Mouse (Mus musculus) neural tube, embryonic 11.5 days (tissue): ENCODE measurements at regions not wholly inside any gene's neighbourhood (a gene's known extent, or its start where the extent isn't known, plus 50 kb on each side); places are given as distances from the start of the nearest gene placed in this dataset.

Source experiments
- ATAC-seq: fragments of 200-750 bp; cut with Nextera tagmentation; 2 replicates; pipeline ENCODE4 v1.8.0; 2017; ENCODE audit warnings: moderate number of reproducible peaks, mild to moderate bottlenecking, moderate TSS enrichment, moderate library complexity; ENCODE audit not compliant: insufficient read depth, low FRiP score, low TSS enrichment
- DNase-seq: peaks from one replicate; pipeline ENCODE4 v3.0.0-alpha.2; 2015; ENCODE audit warnings: low spot score
- H3K27ac ChIP-seq: fragments of 300-500 bp; sonication (generic); 2 replicates; pipeline ENCODE4 v1.5.1; 2014; ENCODE audit warnings: low read depth, mild to moderate bottlenecking, low read length
- H3K27me3 ChIP-seq: fragments of 300-500 bp; sonication (generic); 2 replicates; pipeline ENCODE4 v1.6.1; 2014; ENCODE audit warnings: mild to moderate bottlenecking, low read length, mixed read lengths; ENCODE audit not compliant: control insufficient read depth, insufficient read depth
- H3K36me3 ChIP-seq: fragments of 300-500 bp; sonication (generic); 2 replicates; pipeline ENCODE4 v1.6.1; 2014; ENCODE audit warnings: mild to moderate bottlenecking, low read length, moderate library complexity, mixed read lengths; ENCODE audit not compliant: control insufficient read depth, insufficient read depth
- H3K4me1 ChIP-seq: fragments of 300-500 bp; sonication (generic); 2 replicates; pipeline ENCODE4 v1.6.1; 2014; ENCODE audit warnings: low read length, mixed read lengths; ENCODE audit not compliant: control insufficient read depth, insufficient read depth
- H3K4me2 ChIP-seq: fragments of 300-500 bp; sonication (generic); 2 replicates; pipeline ENCODE4 v1.6.1; 2014; ENCODE audit warnings: low read depth, mild to moderate bottlenecking, moderate library complexity
- H3K4me3 ChIP-seq: fragments of 300-500 bp; sonication (generic); 2 replicates; pipeline ENCODE4 v1.5.1; 2014; ENCODE audit warnings: low read depth, low read length
- H3K9ac ChIP-seq: fragments of 300-500 bp; sonication (generic); 2 replicates; pipeline ENCODE4 v1.6.1; 2014; ENCODE audit warnings: mild to moderate bottlenecking, low read length
- H3K9me3 ChIP-seq: fragments of 300-500 bp; sonication (generic); 2 replicates; pipeline ENCODE4 v1.6.1; 2016; ENCODE audit warnings: low read length; ENCODE audit not compliant: control insufficient read depth
- WGBS: fragments of 180-500 bp; shearing (Covaris S2); extraction: QIAGEN DNeasy Blood & Tissue Kit; methylation state at CpG from one replicate; pipeline ENCODE4 v1.1.7; 2014; 5-methylcytosine and 5-hydroxymethylcytosine counted together

- 37% methylated on average over 5 of the region's 5 CpGs for whole genome bisulfite sequencing
- no peaks in the 10 kb centered on the region for H3K4me1 ChIP-seq
- H3K9me3 ChIP-seq: no peaks in the 10 kb centered on the region
- H3K27ac ChIP-seq: no peak overlapping the region
- DNase-seq (no peak), ATAC-seq (0 out of 2 replicates have a peak, but pooled peaks have one; percentile 38)
- H3K27me3 ChIP-seq: no peaks in the 10 kb centered on the region
- no peaks in the 10 kb centered on the region for H3K36me3 ChIP-seq
- no peak overlapping the region for H3K9ac ChIP-seq
- H3K4me2 ChIP-seq: no peak overlapping the region
- H3K4me3 ChIP-seq: no peak overlapping the region
Observed at GRCm38 (mm10) chr7:83329809-83330412, 254.8 kb upstream of the Tmc3 start.

GRCm38 (mm10) chr7:83347103-83347754, 237.5 kb upstream of the Tmc3 start:
- no peak overlapping the region for H3K4me2 ChIP-seq
- ATAC-seq (no peak), DNase-seq (no peak)
- no peak overlapping the region for H3K4me3 ChIP-seq
- no peaks in the 10 kb centered on the region for H3K4me1 ChIP-seq
- no peak overlapping the region for H3K27ac ChIP-seq
- H3K9ac ChIP-seq: no peak overlapping the region
- no peaks in the 10 kb centered on the region for H3K27me3 ChIP-seq
- no peaks in the 10 kb centered on the region for H3K36me3 ChIP-seq
- 71% methylated on average over 5 of the region's 5 CpGs for WGBS
- no peaks in the 10 kb centered on the region for H3K9me3 ChIP-seq

GRCm38 (mm10) chr7:83369191-83369590, 215.5 kb upstream of the Tmc3 start:
- H3K27me3 ChIP-seq: no peaks in the 10 kb centered on the region
- H3K9me3 ChIP-seq: no peaks in the 10 kb centered on the region
- ATAC-seq: no peak
- 84% methylated on average over 3 of the region's 3 CpGs for WGBS
- no peak overlapping the region for H3K9ac ChIP-seq
- no peak for DNase-seq
- H3K36me3 ChIP-seq: no peaks in the 10 kb centered on the region
- no peak overlapping the region for H3K4me2 ChIP-seq
- no peak overlapping the region for H3K27ac ChIP-seq
- no peaks in the 10 kb centered on the region for H3K4me1 ChIP-seq
- no peak overlapping the region for H3K4me3 ChIP-seq

DNA sequence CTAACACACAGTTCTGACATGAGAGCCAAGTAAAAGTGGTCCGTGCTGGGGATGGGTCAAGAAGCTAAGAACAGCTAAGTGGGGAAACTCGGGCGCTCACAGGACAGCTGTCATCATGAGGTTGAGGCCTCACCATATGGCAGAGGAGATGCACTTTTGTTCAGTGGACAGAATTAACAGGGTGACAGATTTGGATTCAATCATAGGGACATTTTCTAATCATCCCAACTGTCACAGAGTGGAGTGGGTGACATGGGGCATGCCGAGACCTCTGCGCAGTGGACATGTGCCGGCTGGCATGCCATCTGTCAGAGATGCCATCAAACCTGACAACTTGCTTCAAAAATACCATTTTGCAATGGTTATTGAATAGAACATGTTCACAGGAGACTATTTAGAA, 215.1 kb upstream of the Tmc3 start:
- H3K4me2 ChIP-seq: no peak overlapping the region
- H3K27me3 ChIP-seq: no peaks in the 10 kb centered on the region
- no peaks in the 10 kb centered on the region for H3K4me1 ChIP-seq
- H3K27ac ChIP-seq: no peak overlapping the region
- 83% methylated on average over 6 of the region's 6 CpGs for WGBS
- no peak for DNase-seq
- H3K9ac ChIP-seq: no peak overlapping the region
- H3K36me3 ChIP-seq: no peaks in the 10 kb centered on the region
- no peak for ATAC-seq
- no peaks in the 10 kb centered on the region for H3K9me3 ChIP-seq
- no peak overlapping the region for H3K4me3 ChIP-seq

DNA sequence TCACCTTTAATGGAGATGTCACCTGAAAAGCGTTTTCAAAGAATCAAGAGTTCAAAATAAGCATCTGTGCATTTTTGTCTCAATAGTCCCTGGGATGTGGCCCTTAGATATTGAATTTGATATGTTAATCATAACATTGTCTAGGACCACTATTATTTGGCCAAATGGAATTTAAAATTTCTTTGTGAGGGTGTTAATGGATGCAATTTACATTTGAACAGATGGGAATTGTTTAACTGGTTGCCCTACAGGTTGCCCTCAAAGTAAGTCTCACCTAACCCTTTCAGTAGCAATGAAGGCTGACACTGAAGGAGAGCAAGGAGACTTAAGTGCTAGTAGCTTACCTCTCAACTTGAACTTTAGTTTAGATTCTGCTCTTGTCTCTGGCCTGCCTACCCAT, 207.9 kb upstream of the Tmc3 start:
- Histone ChIP-seq H3K9me3 (no peaks in the 10 kb centered on the region), H3K4me3 (no peak overlapping the region), H3K36me3 (no peaks in the 10 kb centered on the region), H3K27me3 (no peaks in the 10 kb centered on the region), H3K4me2 (no peak overlapping the region), H3K9ac (no peak overlapping the region), H3K27ac (no peak overlapping the region), H3K4me1 (no peaks in the 10 kb centered on the region)
- WGBS: 71% methylated on average over 1 of the region's 1 CpGs
- no peak for ATAC-seq
- no peak for DNase-seq

DNA sequence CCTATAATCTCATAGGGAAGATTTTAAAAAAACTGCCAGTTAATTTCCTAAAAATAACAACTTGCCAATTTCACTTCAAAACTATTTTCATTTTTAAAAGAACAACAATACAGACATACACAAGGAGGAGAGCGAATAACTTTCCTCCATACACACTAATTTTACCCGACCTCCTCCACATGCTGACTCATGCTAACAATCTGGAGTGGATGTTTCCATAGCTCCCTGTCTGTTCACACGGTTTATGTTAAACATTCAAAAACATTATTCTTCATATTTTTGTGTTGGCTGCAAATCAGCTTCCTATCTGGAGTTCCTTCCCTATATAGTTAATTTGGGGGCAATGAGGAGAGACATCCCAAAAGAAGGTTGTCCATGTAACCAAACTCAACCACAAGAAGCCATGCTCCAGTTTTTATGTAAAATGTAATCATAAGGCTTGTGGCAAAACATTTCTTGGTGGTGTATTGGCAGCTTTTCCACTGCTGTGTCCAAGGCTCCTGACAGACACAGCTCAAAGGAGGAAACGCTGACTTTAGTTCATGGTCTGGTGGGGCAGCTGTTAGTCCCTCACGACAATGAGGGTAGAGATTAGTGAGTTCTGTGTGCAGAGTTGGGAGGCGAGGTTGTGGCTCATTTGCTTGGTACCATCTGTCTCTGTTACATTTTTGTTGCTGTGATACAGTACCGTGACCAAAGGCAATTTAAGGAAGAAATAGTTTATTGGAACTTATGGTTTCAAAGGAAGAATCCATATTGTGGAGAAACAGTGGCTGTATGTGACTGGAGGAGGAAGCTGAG, 203.1 kb upstream of the Tmc3 start:
- DNase-seq: no peak
- Histone ChIP-seq H3K27me3 (no peaks in the 10 kb centered on the region), H3K27ac (no peak overlapping the region), H3K9ac (no peak overlapping the region), H3K4me2 (no peak overlapping the region), H3K36me3 (no peaks in the 10 kb centered on the region), H3K9me3 (no peaks in the 10 kb centered on the region), H3K4me1 (no peaks in the 10 kb centered on the region), H3K4me3 (no peak overlapping the region)
- 66% methylated on average over 7 of the region's 7 CpGs for WGBS
- no peak for ATAC-seq

- peak; percentile 61 for DNase-seq
- Histone ChIP-seq H3K4me1 (no peaks in the 10 kb centered on the region), H3K36me3 (no peaks in the 10 kb centered on the region), H3K27ac (no peak overlapping the region), H3K9me3 (no peaks in the 10 kb centered on the region), H3K4me2 (no peak overlapping the region), H3K9ac (no peak overlapping the region), H3K27me3 (no peaks in the 10 kb centered on the region), H3K4me3 (no peak overlapping the region)
- 47% methylated on average over 8 of the region's 8 CpGs for WGBS
- peak; percentile 74 for ATAC-seq
Observed at GRCm38 (mm10) chr7:83382803-83383363, 201.8 kb upstream of the Tmc3 start.

DNA sequence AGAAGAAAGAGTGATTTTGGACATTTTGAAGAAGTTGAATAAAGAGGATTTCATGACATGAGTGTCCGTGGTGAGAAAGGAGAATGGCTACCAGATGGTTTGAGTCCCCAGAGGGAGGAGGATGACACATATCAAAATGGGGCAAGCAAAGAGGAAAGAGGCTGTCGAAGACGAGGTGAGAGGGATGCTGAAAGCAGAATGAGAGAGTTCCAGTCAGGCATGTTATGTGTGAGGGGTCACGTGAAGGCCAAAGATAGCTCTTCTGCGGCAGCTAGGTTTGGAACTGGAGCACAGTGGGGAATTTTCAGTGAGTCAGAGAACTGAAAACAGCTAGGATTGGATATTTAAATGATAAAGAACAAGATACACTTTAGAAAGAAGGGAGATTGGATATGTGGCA, 193.3 kb upstream of the Tmc3 start:
- Histone ChIP-seq H3K27me3 (no peaks in the 10 kb centered on the region), H3K4me3 (no peak overlapping the region), H3K36me3 (no peaks in the 10 kb centered on the region), H3K9ac (no peak overlapping the region), H3K4me2 (no peak overlapping the region), H3K4me1 (no peaks in the 10 kb centered on the region), H3K27ac (no peak overlapping the region), H3K9me3 (no peaks in the 10 kb centered on the region)
- DNase-seq (no peak), ATAC-seq (no peak)
- WGBS: 68% methylated on average over 5 of the region's 5 CpGs
